Comparison of ENCODE assay signal across 17 mouse cellular contexts in the genomic region with DNA sequence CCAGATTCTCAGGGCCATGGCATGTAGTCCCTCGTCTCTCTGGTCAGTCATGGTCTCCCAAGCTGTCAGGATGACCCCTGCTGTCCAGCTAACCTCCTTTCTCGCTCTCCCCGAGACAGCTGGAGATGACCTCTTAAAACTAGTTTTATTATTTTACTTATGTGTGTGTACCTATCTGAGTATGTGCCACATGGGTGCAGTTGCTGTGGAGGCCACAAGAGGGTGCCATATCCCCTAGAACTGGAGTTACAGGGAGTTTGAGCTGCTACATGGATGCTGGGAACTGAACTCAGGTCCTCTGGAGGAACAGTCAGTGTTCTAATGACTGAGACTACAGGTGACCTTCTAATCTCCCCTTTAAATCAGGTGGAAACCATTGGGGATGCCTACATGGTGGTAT. TPM values are rescaled to one million over a fixed set of nuclear protein-coding genes. Genes with fewer than 3 reads are reported as not detected.
A peak's percentile ranks its signal among the peaks of the same experiment; 100 is the strongest.
DNase-seq lines count a peak whose midpoint lies in the region; ATAC-seq and TF ChIP-seq lines count a peak whose summit lies in the region.
"Had no signal": no experiment of that assay in that cellular context is flagged by ENCODE, and none has a peak within 500 bp of the region (broad histone marks: within the 10 kb centered on the region; RNA-seq: fewer than 3 reads in every experiment).

No protein-coding gene starts in this region.

- peak; percentile 26 for DNase-seq in cerebellum, adult 9-10 months
- no peak for DNase-seq in cerebellum, adult 9-11 months
- no peak for DNase-seq in layer of hippocampus, adult 2 months (ENCODE audit: low spot score in 2 of 2)
- DNase-seq in layer of hippocampus, postnatal 25 days (ENCODE audit: extremely low spot score in 1 of 2, low spot score in 1 of 2) = no peak
- DNase-seq in midbrain, postnatal 0 days (ENCODE audit: low spot score) = no peak
- no peak for DNase-seq in urinary bladder, adult 18-20 months (ENCODE audit: low spot score in 2 of 2)
- DNase-seq in left cerebral cortex, adult 11 months (ENCODE audit: low spot score) = no peak
- DNase-seq: adrenal gland, adult 8-10 months; cerebellum, postnatal 36 days; gastrocnemius, postnatal 14 days; lung, adult 18-20 months; thymus, postnatal 14 days had no signal

- no peaks in the 10 kb centered on the region for H3K9me3 ChIP-seq in midbrain, postnatal 0 days (ENCODE audit: low read length)
- H3K9me3 ChIP-seq in midbrain, embryonic 15.5 days = no peaks in the 10 kb centered on the region
- H3K9me3 ChIP-seq: limb, embryonic 10.5 days; neural tube, embryonic 15.5 days had no signal

- H3K4me2 ChIP-seq in midbrain, postnatal 0 days (ENCODE audit: low read depth, low read length, poor library complexity, severe bottlenecking) = no peak overlapping the region
- no peak overlapping the region for H3K4me2 ChIP-seq in midbrain, embryonic 15.5 days
- H3K4me2 ChIP-seq: heart, embryonic 13.5 days; neural tube, embryonic 15.5 days had no signal

- TF ChIP-seq CTCF in layer of hippocampus, adult 2 months (conservative IDR thresholded peaks at IDR 0.05) = peak; percentile 59
- peak; percentile 48 for TF ChIP-seq CTCF in midbrain, postnatal 0 days (IDR thresholded peaks at IDR 0.05)

- H3K4me3 ChIP-seq in layer of hippocampus, adult 2 months = no peak overlapping the region
- H3K4me3 ChIP-seq in midbrain, postnatal 0 days (ENCODE audit: low read depth, low read length) = no peak overlapping the region
- no peak overlapping the region for H3K4me3 ChIP-seq in midbrain, embryonic 15.5 days
- H3K4me3 ChIP-seq: heart, embryonic 13.5 days; limb, embryonic 10.5 days; neural tube, embryonic 15.5 days had no signal

- no peaks in the 10 kb centered on the region for H3K4me1 ChIP-seq in midbrain, postnatal 0 days (ENCODE audit: insufficient read depth, low read length)
- H3K4me1 ChIP-seq in midbrain, embryonic 15.5 days = peaks cover 4% of the 10 kb centered on the region; the same call in 1 of the 2 replicates

- peaks cover 12% of the 10 kb centered on the region for H3K36me3 ChIP-seq in midbrain, postnatal 0 days (ENCODE audit: insufficient read depth, low read length)
- H3K36me3 ChIP-seq in midbrain, embryonic 15.5 days (replicated peaks) = peaks cover 6% of the 10 kb centered on the region; the same call in 1 of the 2 replicates

- H3K27ac ChIP-seq in layer of hippocampus, adult 2 months = no peak overlapping the region
- no peak overlapping the region for H3K27ac ChIP-seq in midbrain, postnatal 0 days (ENCODE audit: low read depth, low read length)
- no peak overlapping the region for H3K27ac ChIP-seq in midbrain, embryonic 15.5 days
- H3K27ac ChIP-seq: heart, embryonic 13.5 days; limb, embryonic 10.5 days; neural tube, embryonic 15.5 days had no signal

- no peak overlapping the region for H3K9ac ChIP-seq in midbrain, postnatal 0 days (replicated peaks; ENCODE audit: low read length, poor library complexity, severe bottlenecking)
- no peak overlapping the region for H3K9ac ChIP-seq in midbrain, embryonic 15.5 days
- H3K9ac ChIP-seq: heart, embryonic 13.5 days; neural tube, embryonic 15.5 days had no signal

- H3K27me3 ChIP-seq in midbrain, postnatal 0 days (ENCODE audit: insufficient read depth, low read length) = no peaks in the 10 kb centered on the region
- H3K27me3 ChIP-seq in midbrain, embryonic 15.5 days (replicated peaks) = no peaks in the 10 kb centered on the region
- H3K27me3 ChIP-seq: heart, embryonic 13.5 days; neural tube, embryonic 15.5 days had no signal

- ATAC-seq in midbrain, postnatal 0 days (ENCODE audit: low FRiP score) = no peak
- ATAC-seq in midbrain, embryonic 15.5 days (replicated peaks) = no peak

- WGBS in midbrain, postnatal 0 days = 97% methylated on average over 3 of the region's 3 CpGs
- WGBS in midbrain, embryonic 15.5 days = 95% methylated on average over 3 of the region's 3 CpGs

RNA-seq across cellular contexts. Expression of a gene that starts 3.6 kb away (rescaled TPM):
- 1 to 10 TPM; 2.0 to 2.5 TPM for total RNA-seq in layer of hippocampus, adult 2 months (2021)
- 1 to 10 TPM; 1.4 to 1.5 TPM for total RNA-seq in layer of hippocampus, postnatal 25 days (2021)
- total RNA-seq in midbrain, postnatal 0 days (2014; rRNA removed) = 9.3 and 10.2 TPM in 2 replicates
- polyA plus RNA-seq in midbrain, postnatal 0 days (2015; fragmentation: Nextera tagmentation; extraction: Ambion mirVana) = 7.3 and 8.5 TPM in 2 replicates
- 7.7 and 8.9 TPM in 2 replicates for polyA plus RNA-seq in midbrain, embryonic 15.5 days (2015; fragmentation: Nextera tagmentation; extraction: Ambion mirVana)
- total RNA-seq: gastrocnemius, postnatal 14 days; hematopoietic stem cell, adult 5-6 weeks had no signal

RNA-seq across cellular contexts. Expression of a gene that starts 6.5 kb away (rescaled TPM):
- 10 to 100 TPM; 31.4 to 32.9 TPM for total RNA-seq in layer of hippocampus, adult 2 months (2021)
- 10 to 100 TPM; 36.6 to 38.8 TPM for total RNA-seq in layer of hippocampus, postnatal 25 days (2021)
- 51.6 and 60.7 TPM in 2 replicates for total RNA-seq in midbrain, postnatal 0 days (2014; rRNA removed)
- 80.1 and 83.1 TPM in 2 replicates for polyA plus RNA-seq in midbrain, postnatal 0 days (2015; fragmentation: Nextera tagmentation; extraction: Ambion mirVana)
- 64.9 and 65.5 TPM in 2 replicates for polyA plus RNA-seq in midbrain, embryonic 15.5 days (2015; fragmentation: Nextera tagmentation; extraction: Ambion mirVana)

RNA-seq across cellular contexts. Expression of a gene that starts 18.0 kb away (rescaled TPM):
- total RNA-seq in layer of hippocampus, adult 2 months (2021) = 10 to 100 TPM; 57.4 to 59.3 TPM
- 10 to 100 TPM; 44.3 to 58.4 TPM for total RNA-seq in layer of hippocampus, postnatal 25 days (2021)
- 28.2 and 30.5 TPM in 2 replicates for total RNA-seq in midbrain, postnatal 0 days (2014; rRNA removed)
- polyA plus RNA-seq in midbrain, postnatal 0 days (2015; fragmentation: Nextera tagmentation; extraction: Ambion mirVana) = 8.1 and 8.6 TPM in 2 replicates
- 12.8 and 16.0 TPM in 2 replicates for polyA plus RNA-seq in midbrain, embryonic 15.5 days (2015; fragmentation: Nextera tagmentation; extraction: Ambion mirVana)

RNA-seq across cellular contexts. Expression of a gene that starts 19.0 kb away (rescaled TPM):
- total RNA-seq in layer of hippocampus, adult 2 months (2021) = 10 to 100 TPM; 74.8 to 75.5 TPM
- total RNA-seq in layer of hippocampus, postnatal 25 days (2021) = 10 to 100 TPM; 66.5 to 70.9 TPM
- total RNA-seq in midbrain, postnatal 0 days (2014; rRNA removed) = 28.7 and 30.0 TPM in 2 replicates
- 9.3 and 13.7 TPM in 2 replicates for polyA plus RNA-seq in midbrain, postnatal 0 days (2015; fragmentation: Nextera tagmentation; extraction: Ambion mirVana)
- 15.7 and 17.7 TPM in 2 replicates for polyA plus RNA-seq in midbrain, embryonic 15.5 days (2015; fragmentation: Nextera tagmentation; extraction: Ambion mirVana)

RNA-seq across cellular contexts. Expression of a gene that starts 19.2 kb away (rescaled TPM):
- total RNA-seq in layer of hippocampus, adult 2 months (2021) = 1 to 10 TPM; 1.4 to 1.5 TPM
- total RNA-seq in layer of hippocampus, postnatal 25 days (2021) = 1 to 10 TPM; 1.2 to 1.3 TPM
- total RNA-seq in midbrain, postnatal 0 days (2014; rRNA removed) = 0.09 TPM in 1 of 2 replicates, not detected in the other
- polyA plus RNA-seq in midbrain, postnatal 0 days (2015; fragmentation: Nextera tagmentation; extraction: Ambion mirVana) = 1.4 and 1.5 TPM in 2 replicates
- 1.3 and 1.6 TPM in 2 replicates for polyA plus RNA-seq in midbrain, embryonic 15.5 days (2015; fragmentation: Nextera tagmentation; extraction: Ambion mirVana)
